ENCODE assay signal across 8 mouse cellular contexts in genomic region chr4:48407350-48408039, GRCm38 (mm10).
DNase-seq lines count a peak whose midpoint lies in the region; ATAC-seq and TF ChIP-seq lines count a peak whose summit lies in the region.

No protein-coding gene starts in this region.

- TF ChIP-seq CTCF in G1E (IDR thresholded peaks at IDR 0.05; ENCODE audit: low read depth, low read length), result peak; percentile 94
- peak; percentile 78 for TF ChIP-seq CTCF in bone marrow macrophage, adult 2 months (IDR thresholded peaks at IDR 0.05; ENCODE audit: low read depth, low read length)

- peaks cover 9% of the 10 kb centered on the region for H3K36me3 ChIP-seq in G1E (replicated peaks)
- no peaks in the 10 kb centered on the region for H3K36me3 ChIP-seq in forebrain, embryonic 13.5 days (ENCODE audit: poor library complexity, severe bottlenecking)

- no peaks in the 10 kb centered on the region for H3K27me3 ChIP-seq in G1E (ENCODE audit: insufficient read depth, low read length)
- no peaks in the 10 kb centered on the region for H3K27me3 ChIP-seq in forebrain, embryonic 13.5 days

- no peak for DNase-seq in G1E (ENCODE audit: low spot score)
- peak; percentile 65 to 72 for DNase-seq in layer of hippocampus, postnatal 14 days (ENCODE audit: low spot score in 2 of 2)
- DNase-seq in lung, postnatal 10 days, result peak; percentile 56
- peak; percentile 63 to 70 for DNase-seq in right cerebral cortex, adult 2 months (ENCODE audit: low spot score in 2 of 2)
- peak; percentile 57 for DNase-seq in urinary bladder, postnatal 25 days (ENCODE audit: low spot score)

- TF ChIP-seq POLR2A in bone marrow macrophage, adult 2 months (IDR thresholded peaks at IDR 0.05; ENCODE audit: borderline replicate concordance, low read depth, low read length), result no peak

- peak; percentile 45 for ATAC-seq in G1E (ENCODE audit: extremely low read depth, insufficient number of reproducible peaks, low FRiP score, poor library complexity, severe bottlenecking)
- peak; percentile 66 for ATAC-seq in forebrain, embryonic 13.5 days
- ATAC-seq in hematopoietic stem cell, adult 5-6 weeks (replicated peaks in 1 of 2; ENCODE audit: insufficient read depth in 1 of 2, low FRiP score in 2 of 2, low TSS enrichment in 1 of 2, low read depth in 1 of 2, poor library complexity in 2 of 2, severe bottlenecking in 2 of 2), result peak; percentile 32 to 68

- WGBS in forebrain, embryonic 13.5 days, result 49% methylated on average over 18 of the region's 18 CpGs

- H3K9ac ChIP-seq in forebrain, embryonic 13.5 days, result no peak overlapping the region

- H3K4me2 ChIP-seq in forebrain, embryonic 13.5 days, result peak overlapping the region; percentile 7

- no peak overlapping the region for H3K4me3 ChIP-seq in G1E (ENCODE audit: low read depth, low read length)
- no peak overlapping the region for H3K4me3 ChIP-seq in bone marrow macrophage, adult 2 months (ENCODE audit: insufficient read depth, low read length)
- H3K4me3 ChIP-seq in forebrain, embryonic 13.5 days, result no peak overlapping the region

- H3K4me1 ChIP-seq in G1E (ENCODE audit: insufficient read depth, low read depth, low read length), result peaks cover 7% of the 10 kb centered on the region; the same call in 1 of the 2 replicates
- no peaks in the 10 kb centered on the region for H3K4me1 ChIP-seq in bone marrow macrophage, adult 2 months (ENCODE audit: control insufficient read depth, insufficient read depth, low read length)
- no peaks in the 10 kb centered on the region for H3K4me1 ChIP-seq in forebrain, embryonic 13.5 days

- no peak overlapping the region for H3K27ac ChIP-seq in bone marrow macrophage, adult 2 months (ENCODE audit: insufficient read depth, low read depth, low read length)
- no peak overlapping the region for H3K27ac ChIP-seq in forebrain, embryonic 13.5 days

- no peaks in the 10 kb centered on the region for H3K9me3 ChIP-seq in G1E (replicated peaks)
- H3K9me3 ChIP-seq in forebrain, embryonic 13.5 days (replicated peaks), result no peaks in the 10 kb centered on the region
